Mouse (Mus musculus): ENCODE data around the gene Gapdhs. TPM values are rescaled to one million over a fixed set of nuclear protein-coding genes. Genes with fewer than 3 reads are reported as not detected.

Gapdhs gene
- total and polyA plus RNA-seq, 3 experiments = 0.49 TPM; not detected in 2

GRCm38 (mm10) chr7:30782658-30783057 lies 39.2 kb upstream of the Gapdhs start:
- Histone ChIP-seq H3K9me3 (replicated peaks; ENCODE audit: insufficient read depth, low read length) (no peaks in the 10 kb centered on the region), H3K4me3 (ENCODE audit: control insufficient read depth in 1 of 2, insufficient read depth in 1 of 2, low read depth in 2 of 2, low read length in 2 of 2) (no peak overlapping the region), H3K4me1 (ENCODE audit: control insufficient read depth in 1 of 2, insufficient read depth in 2 of 2, low read length in 2 of 2) (peaks cover 0 to 5% of the 10 kb centered on the region in 2 experiments; a peak in 1 of 4 replicates), H3K27ac (ENCODE audit: control insufficient read depth, low read depth, low read length) (no peak overlapping the region), H3K27me3 (ENCODE audit: control insufficient read depth in 1 of 2, insufficient read depth in 2 of 2, low read length in 2 of 2) (peaks cover 0 to 7% of the 10 kb centered on the region in 2 experiments; a peak in 3 of 4 replicates), H3K79me2 (ENCODE audit: control insufficient read depth, insufficient read depth, low read length, poor library complexity) (no peaks in the 10 kb centered on the region), H3K36me3 (ENCODE audit: control insufficient read depth in 1 of 2, insufficient read depth in 2 of 2, low read length in 2 of 2) (no peaks in the 10 kb centered on the region), H3K9ac (ENCODE audit: control insufficient read depth, low read depth, low read length, poor library complexity, severe bottlenecking) (no peak overlapping the region)
- no peak for DNase-seq (ENCODE audit: low read depth, low spot score)
- TF ChIP-seq ZC3H11A (IDR thresholded peaks at IDR 0.05; ENCODE audit: low read depth, low read length) (no peak), USF1 (IDR thresholded peaks at IDR 0.05; ENCODE audit: low read depth, low read length) (no peak), MAFK (IDR thresholded peaks at IDR 0.05; ENCODE audit: borderline replicate concordance, low read depth, low read length) (no peak), KAT2A (conservative IDR thresholded peaks at IDR 0.05; ENCODE audit: low read depth, low read length) (no peak), USF2 (IDR thresholded peaks at IDR 0.05; ENCODE audit: borderline replicate concordance in 1 of 2, insufficient read depth in 1 of 2, low read depth in 1 of 2, low read length in 2 of 2) (no peak), MEF2A (IDR thresholded peaks at IDR 0.05; ENCODE audit: extremely low read depth, insufficient replicate concordance, low read depth, low read length, poor library complexity, severe bottlenecking) (no peak), MAZ (IDR thresholded peaks at IDR 0.05; ENCODE audit: low read depth, low read length) (no peak), GATA1 (IDR thresholded peaks at IDR 0.05; ENCODE audit: low read depth, low read length) (no peak), BHLHE40 (IDR thresholded peaks at IDR 0.05; ENCODE audit: borderline replicate concordance, low read depth, low read length) (no peak), CHD1 (IDR thresholded peaks at IDR 0.05; ENCODE audit: low read depth, low read length) (no peak), RCOR1 (IDR thresholded peaks at IDR 0.05; ENCODE audit: low read depth, low read length) (no peak), MYB (IDR thresholded peaks at IDR 0.05; ENCODE audit: low read depth, low read length) (no peak)

GRCm38 (mm10) chr7:30781792-30782191 lies 38.3 kb upstream of the Gapdhs start:
- DNase-seq (ENCODE audit: low read depth, low spot score) = peak; percentile 67
- H3K4me1 ChIP-seq (ENCODE audit: control insufficient read depth in 1 of 2, insufficient read depth in 2 of 2, low read length in 2 of 2) = peaks cover 0 to 5% of the 10 kb centered on the region in 2 experiments; a peak in 1 of 4 replicates
- H3K36me3 ChIP-seq (ENCODE audit: control insufficient read depth in 1 of 2, insufficient read depth in 2 of 2, low read length in 2 of 2) = no peaks in the 10 kb centered on the region
- peak overlapping the region; percentile 16 to 25; a peak in 3 of 4 replicates for H3K4me3 ChIP-seq (ENCODE audit: control insufficient read depth in 1 of 2, insufficient read depth in 1 of 2, low read depth in 2 of 2, low read length in 2 of 2)
- H3K79me2 ChIP-seq (ENCODE audit: control insufficient read depth, insufficient read depth, low read length, poor library complexity) = no peaks in the 10 kb centered on the region
- peak overlapping the region; percentile 58 for H3K9ac ChIP-seq (ENCODE audit: control insufficient read depth, low read depth, low read length, poor library complexity, severe bottlenecking)
- H3K27ac ChIP-seq (ENCODE audit: control insufficient read depth, low read depth, low read length) = no peak overlapping the region
- peaks cover 0 to 5% of the 10 kb centered on the region in 2 experiments; a peak in 3 of 4 replicates for H3K27me3 ChIP-seq (ENCODE audit: control insufficient read depth in 1 of 2, insufficient read depth in 2 of 2, low read length in 2 of 2)
- H3K9me3 ChIP-seq (replicated peaks; ENCODE audit: insufficient read depth, low read length) = no peaks in the 10 kb centered on the region
- peak; percentile 89 for TF ChIP-seq SMC3 (IDR thresholded peaks at IDR 0.05; ENCODE audit: low read depth, low read length)
- no peak for TF ChIP-seq SIN3A (IDR thresholded peaks at IDR 0.05; ENCODE audit: low read length)
- TF ChIP-seq JUND (IDR thresholded peaks at IDR 0.05; ENCODE audit: low read depth, low read length) = no peak
- no peak for TF ChIP-seq CHD1 (IDR thresholded peaks at IDR 0.05; ENCODE audit: low read depth, low read length)
- TF ChIP-seq MAFK (IDR thresholded peaks at IDR 0.05; ENCODE audit: borderline replicate concordance, low read depth, low read length) = no peak
- TF ChIP-seq ZKSCAN1 (IDR thresholded peaks at IDR 0.05; ENCODE audit: low read depth, low read length) = no peak
- TF ChIP-seq TAL1 (IDR thresholded peaks at IDR 0.05; ENCODE audit: low read length) = no peak
- TF ChIP-seq ELF1 (IDR thresholded peaks at IDR 0.05; ENCODE audit: low read depth, low read length) = no peak
- no peak for TF ChIP-seq USF2 (IDR thresholded peaks at IDR 0.05; ENCODE audit: borderline replicate concordance in 1 of 2, insufficient read depth in 1 of 2, low read depth in 1 of 2, low read length in 2 of 2)
- TF ChIP-seq NELFE (IDR thresholded peaks at IDR 0.05; ENCODE audit: low read depth, low read length) = no peak
- TF ChIP-seq POLR2AphosphoS5 (IDR thresholded peaks at IDR 0.05; ENCODE audit: borderline replicate concordance, low read depth, low read length) = no peak
- no peak for TF ChIP-seq ZMIZ1 (IDR thresholded peaks at IDR 0.05; ENCODE audit: low read depth, low read length)
- TF ChIP-seq ETS1 (IDR thresholded peaks at IDR 0.05; ENCODE audit: low read depth, low read length) = no peak
- TF ChIP-seq UBTF (IDR thresholded peaks at IDR 0.05; ENCODE audit: borderline replicate concordance, insufficient read depth, low read depth, low read length) = no peak
- TF ChIP-seq RAD21 (IDR thresholded peaks at IDR 0.05; ENCODE audit: low read depth, low read length) = peak; percentile 53
- peak; percentile 46 for TF ChIP-seq ZC3H11A (IDR thresholded peaks at IDR 0.05; ENCODE audit: low read depth, low read length)
- no peak for TF ChIP-seq ZNF384 (IDR thresholded peaks at IDR 0.05; ENCODE audit: low read depth, low read length)
- no peak for TF ChIP-seq MEF2A (IDR thresholded peaks at IDR 0.05; ENCODE audit: extremely low read depth, insufficient replicate concordance, low read depth, low read length, poor library complexity, severe bottlenecking)
- TF ChIP-seq TCF12 (IDR thresholded peaks at IDR 0.05; ENCODE audit: low read depth, low read length) = no peak
- TF ChIP-seq USF1 (IDR thresholded peaks at IDR 0.05; ENCODE audit: low read depth, low read length) = no peak
- TF ChIP-seq TBP (IDR thresholded peaks at IDR 0.05; ENCODE audit: low read depth, low read length) = no peak
- no peak for TF ChIP-seq CHD2 (IDR thresholded peaks at IDR 0.05; ENCODE audit: low read length)
- no peak for TF ChIP-seq POLR2AphosphoS2 (IDR thresholded peaks at IDR 0.05; ENCODE audit: low read length)
- no peak for TF ChIP-seq MAZ (IDR thresholded peaks at IDR 0.05; ENCODE audit: low read depth, low read length)
- peak; percentile 72 to 82 (median 77) for TF ChIP-seq CTCF (IDR thresholded peaks at IDR 0.05 in 2 of 3, conservative IDR thresholded peaks at IDR 0.05 in 1 of 3; ENCODE audit: control insufficient read depth in 1 of 3, insufficient read depth in 1 of 3, low read depth in 2 of 3, low read length in 3 of 3, poor library complexity in 1 of 3, severe bottlenecking in 1 of 3)

Measured in MEL (cell line).